Mouse (Mus musculus) stomach, embryonic 15.5 days (tissue): Measurements from ENCODE around the gene Tkfc. TPM values are rescaled to one million over a fixed set of nuclear protein-coding genes. Genes with fewer than 3 reads are reported as not detected.
A peak's percentile ranks its signal among the peaks of the same experiment; 100 is the strongest.

Source experiments
- ATAC-seq: fragments of 200-750 bp; cut with Nextera tagmentation; 2 replicates; pipeline ENCODE4 v1.8.0; 2017; ENCODE audit warnings: low read depth, moderate number of reproducible peaks, moderate TSS enrichment; ENCODE audit not compliant: insufficient read depth, low FRiP score
- H3K27ac ChIP-seq: fragments of 300-500 bp; sonication (generic); 2 replicates; pipeline ENCODE4 v1.5.1; 2015; ENCODE audit warnings: mild to moderate bottlenecking, inconsistent platforms
- H3K27me3 ChIP-seq: fragments of 300-500 bp; sonication (generic); replicated peaks from 2 replicates; pipeline ENCODE4 v1.6.1; 2015; ENCODE audit warnings: inconsistent platforms
- H3K36me3 ChIP-seq: fragments of 300-500 bp; sonication (generic); 2 replicates; pipeline ENCODE4 v1.6.1; 2015; ENCODE audit warnings: inconsistent platforms
- H3K4me1 ChIP-seq: fragments of 300-500 bp; sonication (generic); 2 replicates; pipeline ENCODE4 v1.6.1; 2015; ENCODE audit warnings: inconsistent platforms
- H3K4me2 ChIP-seq: fragments of 300-500 bp; sonication (generic); 2 replicates; pipeline ENCODE4 v1.6.1; 2015; ENCODE audit warnings: mild to moderate bottlenecking, inconsistent platforms
- H3K4me3 ChIP-seq: fragments of 300-500 bp; sonication (generic); replicated peaks from 2 replicates; pipeline ENCODE4 v1.5.1; 2015; ENCODE audit warnings: inconsistent platforms
- H3K9ac ChIP-seq: fragments of 300-500 bp; sonication (generic); 2 replicates; pipeline ENCODE4 v1.6.1; 2015; ENCODE audit warnings: inconsistent platforms
- H3K9me3 ChIP-seq: fragments of 300-500 bp; sonication (generic); 2 replicates; pipeline ENCODE4 v1.6.1; 2016; ENCODE audit warnings: inconsistent platforms
- WGBS: fragments of 180-500 bp; shearing (Covaris S2); methylation state at CpG from one replicate; pipeline ENCODE4 v1.1.7; 2015; 5-methylcytosine and 5-hydroxymethylcytosine counted together
- polyA plus RNA-seq: library from polyadenylated mRNA; unstranded; fragments of >200 nt; fragmentation: Nextera tagmentation; extraction: Ambion mirVana; gene quantifications from 2 replicates; pipeline ENCODE4 v1.2.1, GENCODE M21; 2015

Tkfc gene
- polyA plus RNA-seq, 1 experiment from 2014 or later = 20.3 TPM

DNA sequence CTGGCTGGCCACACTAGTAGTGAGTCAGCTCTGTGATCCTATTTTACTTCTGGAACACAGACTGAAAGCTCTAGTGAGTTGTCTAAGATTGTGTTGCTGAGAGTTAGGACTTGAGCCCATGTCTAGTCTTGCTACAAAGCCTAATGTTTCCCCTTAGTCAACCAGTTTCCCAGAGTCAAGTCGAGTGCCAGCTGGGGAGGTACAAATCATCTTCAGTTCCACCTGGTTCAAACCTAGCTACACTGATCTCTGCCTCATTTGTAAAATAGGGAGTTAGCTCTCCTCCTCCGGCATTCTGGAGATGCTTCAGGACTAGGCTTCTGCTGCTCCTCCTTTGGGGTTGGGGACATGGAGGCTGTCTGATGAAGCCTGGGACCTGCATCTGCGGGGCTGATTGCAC is 920 bp downstream of the Tkfc start:
- Histone ChIP-seq H3K9ac (peak overlapping the region; percentile 48), H3K27ac (peak overlapping the region; percentile 95), H3K4me2 (peak overlapping the region; percentile 75), H3K4me3 (peak overlapping the region; percentile 70), H3K27me3 (no peaks in the 10 kb centered on the region), H3K4me1 (peaks cover 33% of the 10 kb centered on the region), H3K9me3 (no peaks in the 10 kb centered on the region), H3K36me3 (peaks cover 20% of the 10 kb centered on the region; the same call in 1 of the 2 replicates)
- WGBS = 47% methylated on average over 3 of the region's 3 CpGs
- ATAC-seq = no peak

DNA sequence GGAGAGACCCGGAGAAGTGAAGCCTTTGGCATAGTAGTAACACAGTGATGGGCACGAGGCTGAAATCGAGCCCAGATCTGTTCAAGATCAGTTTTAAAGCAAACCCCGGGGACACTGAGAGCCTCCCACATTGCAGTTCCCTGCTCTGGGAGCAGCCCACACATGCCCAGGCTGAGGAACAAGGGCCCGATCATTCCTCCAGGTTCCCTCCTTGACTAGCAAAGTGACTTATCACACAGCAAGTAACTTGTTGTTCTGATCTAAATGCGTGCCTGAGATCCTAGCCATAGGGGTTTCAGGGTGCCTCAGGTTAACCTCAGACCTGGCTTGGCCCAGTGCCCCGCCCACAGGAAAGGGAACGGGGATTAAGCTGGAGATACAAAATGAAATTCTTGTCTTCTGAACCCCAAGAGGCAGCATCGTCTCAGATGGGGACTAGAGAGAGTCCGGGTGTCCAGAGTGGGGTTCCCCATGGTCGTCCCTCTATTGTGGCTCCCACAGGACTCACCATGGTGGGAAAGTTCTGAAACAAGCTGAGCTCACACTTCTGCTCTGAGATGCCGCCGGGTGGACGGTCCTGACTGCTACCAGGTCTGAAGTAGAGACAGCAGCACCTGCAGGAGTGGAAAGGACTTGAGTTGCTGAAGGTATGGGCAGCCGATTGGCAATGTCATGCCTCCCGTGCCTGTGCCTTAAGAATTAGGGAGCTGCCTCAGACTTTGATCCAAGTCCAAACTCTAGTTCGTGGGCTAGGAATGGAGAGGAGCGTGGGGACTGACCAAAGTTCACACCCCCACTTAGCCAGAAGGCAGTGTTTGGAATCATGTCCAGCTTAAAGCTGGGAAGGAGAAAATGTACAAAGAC is 1.6 kb downstream of the Tkfc start:
- WGBS = 78% methylated on average over 18 of the region's 18 CpGs
- Histone ChIP-seq H3K9ac (no peak overlapping the region), H3K9me3 (no peaks in the 10 kb centered on the region), H3K36me3 (peaks cover 16% of the 10 kb centered on the region; the same call in 1 of the 2 replicates), H3K4me3 (no peak overlapping the region), H3K4me1 (peaks cover 33% of the 10 kb centered on the region), H3K27ac (no peak overlapping the region), H3K27me3 (no peaks in the 10 kb centered on the region), H3K4me2 (peak overlapping the region; percentile 75; the same call in 1 of the 2 replicates)
- no peak for ATAC-seq

- WGBS = 1% methylated on average over 9 of the region's 9 CpGs
- peaks cover 27% of the 10 kb centered on the region for H3K4me1 ChIP-seq
- peak overlapping the region; percentile 35; the same call in 1 of the 2 replicates for H3K9ac ChIP-seq
- H3K4me3 ChIP-seq = peak overlapping the region; percentile 31
- no peaks in the 10 kb centered on the region for H3K27me3 ChIP-seq
- peaks cover 5% of the 10 kb centered on the region; the same call in 1 of the 2 replicates for H3K36me3 ChIP-seq
- no peaks in the 10 kb centered on the region for H3K9me3 ChIP-seq
- no peak for ATAC-seq
- H3K4me2 ChIP-seq = peak overlapping the region; percentile 51
- peak overlapping the region; percentile 88 for H3K27ac ChIP-seq
These were observed 2.7 kb downstream of the Tkfc start for GRCm38 (mm10) chr19:10602787-10603186.

GRCm38 (mm10) chr19:10602247-10602769 is 3.1 kb downstream of the Tkfc start:
- ATAC-seq = no peak

GRCm38 (mm10) chr19:10599648-10600047 is 5.8 kb downstream of the Tkfc start:
- H3K27me3 ChIP-seq = no peaks in the 10 kb centered on the region
- 95% methylated on average over 2 of the region's 2 CpGs for WGBS
- H3K27ac ChIP-seq = no peak overlapping the region
- H3K4me2 ChIP-seq = no peak overlapping the region
- H3K9me3 ChIP-seq = no peaks in the 10 kb centered on the region
- no peak overlapping the region for H3K9ac ChIP-seq
- H3K36me3 ChIP-seq = no peaks in the 10 kb centered on the region
- no peak overlapping the region for H3K4me3 ChIP-seq
- peaks cover 12% of the 10 kb centered on the region; the same call in 1 of the 2 replicates for H3K4me1 ChIP-seq
- no peak for ATAC-seq

More at GRCm38 (mm10) chr19:10602247-10602769, 3.1 kb downstream of the Tkfc start:
- no peaks in the 10 kb centered on the region for H3K9me3 ChIP-seq
- 7% methylated on average over 6 of the region's 6 CpGs for WGBS
- no peaks in the 10 kb centered on the region for H3K36me3 ChIP-seq
- peak overlapping the region; percentile 31 for H3K4me3 ChIP-seq
- peak overlapping the region; percentile 51 for H3K4me2 ChIP-seq
- H3K27ac ChIP-seq = peak overlapping the region; percentile 88
- peak overlapping the region; percentile 35; the same call in 1 of the 2 replicates for H3K9ac ChIP-seq
- no peaks in the 10 kb centered on the region for H3K27me3 ChIP-seq
- peaks cover 22% of the 10 kb centered on the region for H3K4me1 ChIP-seq

GRCm38 (mm10) chr19:10598188-10598587 is 7.3 kb downstream of the Tkfc start:
- ATAC-seq = no peak
- Histone ChIP-seq H3K4me1 (0 out of 2 replicates have a peak, but pooled peaks cover 2% of the 10 kb centered on the region), H3K4me2 (no peak overlapping the region), H3K27ac (no peak overlapping the region), H3K27me3 (no peaks in the 10 kb centered on the region), H3K9ac (no peak overlapping the region), H3K36me3 (no peaks in the 10 kb centered on the region), H3K4me3 (no peak overlapping the region), H3K9me3 (no peaks in the 10 kb centered on the region)
- 39% methylated on average over 3 of the region's 3 CpGs for WGBS

GRCm38 (mm10) chr19:10591659-10592377 is 13.6 kb downstream of the Tkfc start:
- no peaks in the 10 kb centered on the region for H3K4me1 ChIP-seq
- ATAC-seq = no peak
- WGBS = 91% methylated on average over 6 of the region's 6 CpGs
- no peaks in the 10 kb centered on the region for H3K27me3 ChIP-seq
- no peak overlapping the region for H3K9ac ChIP-seq
- no peaks in the 10 kb centered on the region for H3K9me3 ChIP-seq
- H3K4me3 ChIP-seq = no peak overlapping the region
- H3K27ac ChIP-seq = no peak overlapping the region
- no peak overlapping the region for H3K4me2 ChIP-seq
- H3K36me3 ChIP-seq = peaks cover 3% of the 10 kb centered on the region; the same call in 1 of the 2 replicates

DNA sequence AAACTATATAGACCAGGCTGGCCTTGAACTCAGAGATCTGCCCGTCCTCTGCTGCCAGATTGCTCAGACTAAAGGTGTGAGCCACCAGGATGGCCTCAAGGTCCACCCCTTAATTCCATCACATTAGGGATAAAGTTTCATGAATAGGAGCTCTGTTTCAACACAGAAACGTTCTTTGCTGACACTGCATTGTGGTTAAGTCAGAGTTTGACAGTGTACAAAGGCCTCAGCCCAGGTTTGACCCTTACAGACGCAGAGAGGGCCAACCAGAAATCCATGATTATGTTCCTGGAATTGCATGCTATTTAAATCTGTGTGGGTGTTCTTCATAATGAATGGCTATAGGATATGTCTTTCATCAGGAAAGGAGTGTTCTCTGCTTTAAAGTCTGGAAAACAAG is 15.2 kb downstream of the Tkfc start:
- no peak overlapping the region for H3K27ac ChIP-seq
- no peak overlapping the region for H3K4me2 ChIP-seq
- H3K4me3 ChIP-seq = no peak overlapping the region
- H3K4me1 ChIP-seq = no peaks in the 10 kb centered on the region
- 60% methylated on average over 3 of the region's 3 CpGs for WGBS
- ATAC-seq = no peak
- H3K36me3 ChIP-seq = peaks cover 3% of the 10 kb centered on the region; the same call in 1 of the 2 replicates
- no peaks in the 10 kb centered on the region for H3K27me3 ChIP-seq
- no peak overlapping the region for H3K9ac ChIP-seq
- H3K9me3 ChIP-seq = no peaks in the 10 kb centered on the region

- no peak for ATAC-seq
- Histone ChIP-seq H3K9ac (no peak overlapping the region), H3K27ac (no peak overlapping the region), H3K36me3 (peaks cover 3% of the 10 kb centered on the region; the same call in 1 of the 2 replicates), H3K4me2 (no peak overlapping the region), H3K4me3 (no peak overlapping the region), H3K4me1 (no peaks in the 10 kb centered on the region), H3K27me3 (no peaks in the 10 kb centered on the region), H3K9me3 (no peaks in the 10 kb centered on the region)
- WGBS = 68% methylated on average over 5 of the region's 5 CpGs
These were observed 16.2 kb downstream of the Tkfc start for GRCm38 (mm10) chr19:10589127-10589857.

GRCm38 (mm10) chr19:10587231-10587630 is 18.2 kb downstream of the Tkfc start:
- Histone ChIP-seq H3K27ac (no peak overlapping the region), H3K36me3 (peaks cover 3% of the 10 kb centered on the region; the same call in 1 of the 2 replicates), H3K27me3 (no peaks in the 10 kb centered on the region), H3K9ac (no peak overlapping the region), H3K9me3 (no peaks in the 10 kb centered on the region), H3K4me1 (no peaks in the 10 kb centered on the region), H3K4me2 (no peak overlapping the region), H3K4me3 (no peak overlapping the region)
- no peak for ATAC-seq
- 79% methylated on average over 8 of the region's 8 CpGs for WGBS

GRCm38 (mm10) chr19:10585112-10585511 is 20.3 kb downstream of the Tkfc start:
- WGBS = 77% methylated on average over 8 of the region's 8 CpGs
- H3K4me2 ChIP-seq = no peak overlapping the region

More at GRCm38 (mm10) chr19:10585112-10585511, 20.3 kb downstream of the Tkfc start:
- Histone ChIP-seq H3K9me3 (no peaks in the 10 kb centered on the region), H3K27ac (no peak overlapping the region), H3K9ac (no peak overlapping the region), H3K27me3 (no peaks in the 10 kb centered on the region), H3K4me1 (no peaks in the 10 kb centered on the region), H3K4me3 (no peak overlapping the region), H3K36me3 (no peaks in the 10 kb centered on the region; the same call in 1 of the 2 replicates)
- peak; percentile 40 for ATAC-seq
